Mouse (Mus musculus) C2C12 (cell line): ENCODE measurements around the gene Twist2. TPM values are rescaled to one million over a fixed set of nuclear protein-coding genes. Genes with fewer than 3 reads are reported as not detected.

ENCODE experiments used
- H3K27me3 ChIP-seq: one replicate; pipeline ENCODE4 v1.6.1; 2011; ENCODE audit not compliant: control insufficient read depth, insufficient read depth, insufficient read length
- H3K36me3 ChIP-seq: one replicate; pipeline ENCODE4 v1.6.1; 2011; ENCODE audit not compliant: control insufficient read depth, insufficient read depth
- H3K4me3 ChIP-seq: one replicate; pipeline ENCODE4 v1.5.1; 2011; ENCODE audit warnings: mild to moderate bottlenecking, control low read depth; ENCODE audit not compliant: poor library complexity, insufficient read depth, severe bottlenecking
- H3K79me2 ChIP-seq: one replicate; pipeline ENCODE4 v1.6.1; 2011; ENCODE audit not compliant: control insufficient read depth, insufficient read depth
- H3K79me3 ChIP-seq: one replicate; pipeline ENCODE4 v1.6.1; 2011; ENCODE audit warnings: low read depth, control low read depth
- H3ac ChIP-seq: one replicate; pipeline ENCODE3; 2011; ENCODE audit warnings: low read depth; ENCODE audit not compliant: control insufficient read depth, insufficient read length
- CEBPB ChIP-seq: IDR thresholded peaks from one replicate; pipeline ENCODE4 v1.6.1; 2011; ENCODE audit warnings: low read depth, mild to moderate bottlenecking, control low read depth, moderate library complexity
- CTCF ChIP-seq: IDR thresholded peaks from one replicate; pipeline ENCODE4 v1.5.1; 2011; ENCODE audit not compliant: control insufficient read depth, insufficient read depth, insufficient read length
- FOSL1 ChIP-seq: IDR thresholded peaks from one replicate; pipeline ENCODE4 v1.8.0; 2011; ENCODE audit warnings: mild to moderate bottlenecking, low read length; ENCODE audit not compliant: poor library complexity, insufficient read depth, severe bottlenecking
- MAX ChIP-seq: IDR thresholded peaks from one replicate; pipeline ENCODE4 v1.6.1; 2011; ENCODE audit warnings: mild to moderate bottlenecking, control low read depth
- MYOD1 ChIP-seq: IDR thresholded peaks from one replicate; pipeline ENCODE4 v1.6.1; 2011; ENCODE audit warnings: low read depth; ENCODE audit not compliant: control insufficient read depth, insufficient read length
- MYOG ChIP-seq: IDR thresholded peaks from one replicate; pipeline ENCODE4 v1.6.1; 2011; ENCODE audit not compliant: control insufficient read depth, insufficient read length; ENCODE audit errors: extremely low read depth
- USF1 ChIP-seq: IDR thresholded peaks from one replicate; pipeline ENCODE4 v1.6.1; 2011; ENCODE audit warnings: low read depth, mild to moderate bottlenecking, control low read depth, moderate library complexity
- polyA plus RNA-seq: library from polyadenylated mRNA; unstranded; fragments of >200 nt; fragmentation: generic; extraction: Trizol; gene quantifications from one replicate; pipeline ENCODE4 v1.2.1, GENCODE M21; 2012; ENCODE audit warnings: missing spikeins

Twist2 gene
- polyA plus RNA-seq, 1 experiment: 65.4 TPM

DNA sequence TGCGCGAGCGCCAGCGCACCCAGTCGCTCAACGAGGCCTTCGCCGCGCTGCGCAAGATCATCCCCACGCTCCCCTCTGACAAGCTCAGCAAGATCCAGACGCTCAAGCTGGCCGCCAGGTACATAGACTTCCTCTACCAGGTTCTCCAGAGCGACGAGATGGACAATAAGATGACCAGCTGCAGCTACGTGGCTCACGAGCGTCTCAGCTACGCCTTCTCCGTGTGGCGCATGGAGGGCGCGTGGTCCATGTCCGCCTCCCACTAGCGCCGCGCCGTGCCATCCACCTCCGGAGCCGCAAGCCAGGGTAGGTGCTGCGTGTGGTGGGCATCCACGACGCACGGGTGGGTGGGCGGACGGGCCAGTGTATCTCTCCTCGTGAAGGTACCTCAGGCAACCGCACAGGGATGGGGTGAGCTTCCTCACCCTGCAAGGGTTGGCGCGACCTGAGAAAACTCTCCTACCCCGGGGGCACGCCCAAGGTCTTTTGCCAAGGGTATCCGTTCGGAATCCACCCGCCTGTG, 644 bp downstream of the Twist2 start:
- H3K79me2 ChIP-seq: peaks cover 79% of the 10 kb centered on the region
- peak overlapping the region; percentile 88 for H3ac ChIP-seq
- peaks cover 59% of the 10 kb centered on the region for H3K79me3 ChIP-seq
- H3K36me3 ChIP-seq: peaks cover 20% of the 10 kb centered on the region
- H3K27me3 ChIP-seq: no peaks in the 10 kb centered on the region
- TF ChIP-seq USF1 (no peak), CEBPB (no peak), MYOG (no peak), MYOD1 (no peak), FOSL1 (no peak), CTCF (no peak), MAX (no peak)
- peak overlapping the region; percentile 81 for H3K4me3 ChIP-seq

DNA sequence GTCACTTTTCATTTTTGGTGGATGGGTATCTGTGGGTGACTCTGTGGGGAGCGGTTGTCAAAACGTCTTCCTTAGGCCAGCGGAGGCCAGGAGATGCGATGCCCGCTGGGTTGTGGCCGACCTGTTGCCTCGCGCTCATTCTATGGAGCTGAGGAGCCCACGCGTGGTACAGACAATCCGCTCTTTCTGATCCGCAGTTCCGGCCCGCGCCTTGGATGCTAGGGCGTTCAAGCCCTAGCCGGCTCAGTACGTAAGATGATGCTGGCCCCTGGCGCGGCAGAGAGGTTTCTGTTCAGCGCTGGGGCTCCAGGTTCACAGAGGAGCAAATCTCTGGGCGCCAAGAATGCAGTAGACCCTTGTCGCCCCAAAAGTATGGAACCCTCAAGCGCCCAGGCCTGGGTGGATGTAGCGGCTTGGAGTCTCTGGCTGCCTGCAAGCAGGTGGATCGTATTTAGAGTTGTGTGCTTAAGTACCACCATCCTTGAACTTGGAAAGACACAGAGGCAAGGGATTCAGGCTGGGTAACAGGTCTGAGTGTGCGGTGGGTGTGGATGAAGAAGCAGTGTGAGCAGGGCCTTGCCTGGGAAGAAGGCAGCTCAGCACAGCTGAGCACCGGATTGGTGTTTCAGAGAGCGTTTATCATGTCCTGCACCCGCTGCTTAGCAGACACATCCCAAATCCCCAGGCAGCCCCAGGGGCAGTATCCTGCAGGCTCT, 1.3 kb downstream of the Twist2 start:
- TF ChIP-seq MAX (no peak), CEBPB (no peak), MYOD1 (no peak), MYOG (no peak), USF1 (no peak), CTCF (no peak), FOSL1 (no peak)
- H3K27me3 ChIP-seq: no peaks in the 10 kb centered on the region
- H3K4me3 ChIP-seq: peak overlapping the region; percentile 81

GRCm38 (mm10) chr1:91803416-91803815, 2.2 kb downstream of the Twist2 start:
- peaks cover 94% of the 10 kb centered on the region for H3K79me2 ChIP-seq
- no peaks in the 10 kb centered on the region for H3K27me3 ChIP-seq
- no peak overlapping the region for H3ac ChIP-seq
- H3K4me3 ChIP-seq: peak overlapping the region; percentile 81
- H3K36me3 ChIP-seq: peaks cover 30% of the 10 kb centered on the region
- H3K79me3 ChIP-seq: peaks cover 74% of the 10 kb centered on the region
- TF ChIP-seq FOSL1: no peak
- no peak for TF ChIP-seq MYOG
- TF ChIP-seq CTCF: no peak
- TF ChIP-seq CEBPB: no peak
- no peak for TF ChIP-seq MAX
- no peak for TF ChIP-seq USF1
- no peak for TF ChIP-seq MYOD1

More for the DNA sequence above, 1.3 kb downstream of the Twist2 start:
- H3ac ChIP-seq: peak overlapping the region; percentile 88
- H3K79me3 ChIP-seq: peaks cover 66% of the 10 kb centered on the region
- peaks cover 27% of the 10 kb centered on the region for H3K36me3 ChIP-seq
- H3K79me2 ChIP-seq: peaks cover 85% of the 10 kb centered on the region

- TF ChIP-seq CEBPB: no peak
- TF ChIP-seq MYOG: no peak
- TF ChIP-seq FOSL1: no peak
- no peak for TF ChIP-seq MAX
- TF ChIP-seq USF1: no peak
- no peak for TF ChIP-seq MYOD1
- TF ChIP-seq CTCF: no peak
- no peaks in the 10 kb centered on the region for H3K27me3 ChIP-seq
Measured at GRCm38 (mm10) chr1:91816067-91816466, 14.8 kb downstream of the Twist2 start.

GRCm38 (mm10) chr1:91816571-91816970, 15.3 kb downstream of the Twist2 start:
- H3K79me2 ChIP-seq: peaks cover 95% of the 10 kb centered on the region
- peak; percentile 56 for TF ChIP-seq MAX
- peak; percentile 69 for TF ChIP-seq FOSL1
- TF ChIP-seq MYOD1: peak; percentile 61
- TF ChIP-seq USF1: no peak
- no peak for TF ChIP-seq MYOG
- TF ChIP-seq CEBPB: no peak
- TF ChIP-seq CTCF: no peak
- H3K4me3 ChIP-seq: no peak overlapping the region
- no peak overlapping the region for H3ac ChIP-seq
- H3K79me3 ChIP-seq: peaks cover 84% of the 10 kb centered on the region
- H3K27me3 ChIP-seq: no peaks in the 10 kb centered on the region
- H3K36me3 ChIP-seq: peaks cover 24% of the 10 kb centered on the region

More at GRCm38 (mm10) chr1:91816067-91816466, 14.8 kb downstream of the Twist2 start:
- Histone ChIP-seq H3K4me3 (no peak overlapping the region), H3K79me2 (peaks cover 95% of the 10 kb centered on the region), H3K36me3 (peaks cover 24% of the 10 kb centered on the region), H3K79me3 (peaks cover 84% of the 10 kb centered on the region), H3ac (no peak overlapping the region)

DNA sequence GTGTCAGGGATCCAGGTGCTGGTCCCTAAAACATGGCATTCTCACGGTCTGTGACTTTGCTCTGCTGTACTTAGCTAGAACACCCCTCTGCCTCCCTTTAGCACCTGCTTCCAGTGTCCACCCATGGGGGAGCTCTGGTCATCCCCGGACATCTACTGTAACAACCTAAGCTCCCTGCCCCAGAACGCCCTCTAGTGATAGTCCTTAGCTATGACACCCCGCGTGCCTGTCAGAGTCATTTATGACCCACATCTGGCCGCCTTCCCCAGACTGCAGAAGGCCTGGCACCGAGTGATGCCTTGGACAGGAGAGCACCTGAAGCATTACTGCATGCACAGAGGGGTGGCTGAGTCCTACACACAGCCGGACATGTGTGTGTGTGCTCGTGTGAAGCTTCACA, 18.0 kb downstream of the Twist2 start:
- Histone ChIP-seq H3K4me3 (no peak overlapping the region), H3K79me3 (peaks cover 66% of the 10 kb centered on the region), H3ac (no peak overlapping the region), H3K79me2 (peaks cover 95% of the 10 kb centered on the region), H3K36me3 (peaks cover 18% of the 10 kb centered on the region), H3K27me3 (no peaks in the 10 kb centered on the region)
- no peak for TF ChIP-seq CEBPB
- no peak for TF ChIP-seq USF1
- no peak for TF ChIP-seq MAX
- TF ChIP-seq CTCF: peak; percentile 20
